Mouse (Mus musculus): ENCODE results near the gene Mapt.
"Not testable (repeated sequence)": the region's sequence is repeated elsewhere in the genome, so short reads cannot be mapped to it uniquely, and the experiment has no call there.

Mapt gene

GRCm38 (mm10) chr11:104233101-104233500 lies 1.9 kb downstream of the Mapt start:
- peak; percentile 33 for DNase-seq (ENCODE audit: extremely low spot score, low spot score)

GRCm38 (mm10) chr11:104233574-104234206 lies 2.5 kb downstream of the Mapt start:
- DNase-seq (ENCODE audit: extremely low spot score, low spot score): peak; percentile 46

GRCm38 (mm10) chr11:104234680-104235079 lies 3.5 kb downstream of the Mapt start:
- peak; percentile 21 for DNase-seq (ENCODE audit: extremely low spot score, low spot score)

- DNase-seq (ENCODE audit: extremely low spot score, low spot score): no peak
These were observed 4.7 kb downstream of the Mapt start for GRCm38 (mm10) chr11:104235881-104236280.

- DNase-seq (ENCODE audit: extremely low spot score, low spot score): no peak
These were observed 6.0 kb downstream of the Mapt start for GRCm38 (mm10) chr11:104237226-104237625.

- DNase-seq (ENCODE audit: extremely low spot score, low spot score): no peak
These were observed 7.0 kb downstream of the Mapt start for GRCm38 (mm10) chr11:104237958-104238747.

GRCm38 (mm10) chr11:104245478-104245877 lies 14.3 kb downstream of the Mapt start:
- DNase-seq (ENCODE audit: extremely low spot score, low spot score): not testable (repeated sequence)

- no peak for DNase-seq (ENCODE audit: extremely low spot score, low spot score)
These were observed 15.0 kb downstream of the Mapt start for GRCm38 (mm10) chr11:104246171-104246694.

- DNase-seq (ENCODE audit: extremely low spot score, low spot score): no peak
These were observed 16.0 kb downstream of the Mapt start for GRCm38 (mm10) chr11:104247141-104247717.

GRCm38 (mm10) chr11:104249420-104249819 lies 18.2 kb downstream of the Mapt start:
- DNase-seq (ENCODE audit: extremely low spot score, low spot score): no peak

GRCm38 (mm10) chr11:104251121-104251520 lies 19.9 kb downstream of the Mapt start:
- DNase-seq (ENCODE audit: extremely low spot score, low spot score): no peak

GRCm38 (mm10) chr11:104252094-104252493 lies 20.9 kb downstream of the Mapt start:
- DNase-seq (ENCODE audit: extremely low spot score, low spot score): no peak

- DNase-seq (ENCODE audit: extremely low spot score, low spot score): no peak
These were observed 23.3 kb downstream of the Mapt start for GRCm38 (mm10) chr11:104254408-104255039.

GRCm38 (mm10) chr11:104256179-104256578 lies 25.0 kb downstream of the Mapt start:
- DNase-seq (ENCODE audit: extremely low spot score, low spot score): no peak

- DNase-seq (ENCODE audit: extremely low spot score, low spot score): peak; percentile 27
These were observed 27.8 kb downstream of the Mapt start for GRCm38 (mm10) chr11:104258991-104259390.

- DNase-seq (ENCODE audit: extremely low spot score, low spot score): no peak
These were observed 33.5 kb downstream of the Mapt start for GRCm38 (mm10) chr11:104264683-104265082.

GRCm38 (mm10) chr11:104265669-104266068 lies 34.5 kb downstream of the Mapt start:
- DNase-seq (ENCODE audit: extremely low spot score, low spot score): no peak

- DNase-seq (ENCODE audit: extremely low spot score, low spot score): no peak
These were observed 36.2 kb downstream of the Mapt start for GRCm38 (mm10) chr11:104267380-104267779.

- no peak for DNase-seq (ENCODE audit: extremely low spot score, low spot score)
These were observed 38.2 kb downstream of the Mapt start for GRCm38 (mm10) chr11:104269385-104269822.

GRCm38 (mm10) chr11:104270452-104270851 lies 39.3 kb downstream of the Mapt start:
- no peak for DNase-seq (ENCODE audit: extremely low spot score, low spot score)

GRCm38 (mm10) chr11:104270876-104271275 lies 39.7 kb downstream of the Mapt start:
- no peak for DNase-seq (ENCODE audit: extremely low spot score, low spot score)

- DNase-seq (ENCODE audit: extremely low spot score, low spot score): no peak
These were observed 40.7 kb downstream of the Mapt start for GRCm38 (mm10) chr11:104271876-104272275.

Measured in neural tube, embryonic 10.5 days (tissue).